Mouse (Mus musculus) cerebellum, adult 2 months (tissue): ENCODE results near the gene Nfat5. TPM values are rescaled to one million over a fixed set of nuclear protein-coding genes. Genes with fewer than 3 reads are reported as not detected.

Experiments
- DNase-seq, 2 experiments: peaks; one replicate each; pipeline ENCODE4 v3.0.0; 2021
- H3K27ac ChIP-seq: fragments of 200-500 bp; 2 replicates; pipeline ENCODE4 v1.5.1; 2012; ENCODE audit warnings: low read length, control low read depth, inconsistent platforms; ENCODE audit not compliant: insufficient read depth
- H3K27me3 ChIP-seq: fragments of 200-500 bp; 2 replicates; pipeline ENCODE4 v1.6.1; 2012; ENCODE audit warnings: inconsistent platforms, mild to moderate bottlenecking, low read length, moderate library complexity; ENCODE audit not compliant: control insufficient read depth, insufficient read depth
- H3K4me1 ChIP-seq: fragments of 200-500 bp; 2 replicates; pipeline ENCODE4 v1.6.1; 2011; ENCODE audit warnings: low read length; ENCODE audit not compliant: control insufficient read depth, insufficient read depth
- H3K4me3 ChIP-seq: fragments of 200-500 bp; replicated peaks from 2 replicates; pipeline ENCODE3; 2011; ENCODE audit warnings: mild to moderate bottlenecking, low read depth, low read length, control low read depth; ENCODE audit not compliant: insufficient read depth
- CTCF ChIP-seq: fragments of 200-500 bp; IDR thresholded peaks from 2 replicates; pipeline ENCODE4 v1.5.1; 2011; ENCODE audit warnings: low read depth, mild to moderate bottlenecking, control low read depth, low read length, moderate library complexity, borderline replicate concordance; ENCODE audit not compliant: insufficient read depth
- POLR2A ChIP-seq: fragments of 200-500 bp; IDR thresholded peaks from 2 replicates; pipeline ENCODE4 v1.6.1; 2011; ENCODE audit warnings: low read length, control low read depth, borderline replicate concordance; ENCODE audit not compliant: insufficient read depth
- WGBS: fragments of 180-500 bp; shearing (Covaris S2); methylation state at CpG from one replicate; pipeline ENCODE4 v1.1.7; 2018; 5-methylcytosine and 5-hydroxymethylcytosine counted together
- polyA plus RNA-seq: library from polyadenylated mRNA; depleted of rRNA; stranded (reverse); fragments of >200 nt; gene quantifications from 2 replicates; pipeline ENCODE4 v1.2.3, GENCODE M21; 2012

Gene Nfat5
- polyA plus RNA-seq, 1 experiment, result 37.5 TPM

GRCm38 (mm10) chr8:107270751-107271150, 22.5 kb upstream of the Nfat5 start:
- no peaks in the 10 kb centered on the region for H3K4me1 ChIP-seq
- no peaks in the 10 kb centered on the region for H3K27me3 ChIP-seq
- WGBS, result 5% methylated on average over 11 of the region's 11 CpGs
- H3K4me3 ChIP-seq, result peak overlapping the region; percentile 23
- no peak for TF ChIP-seq CTCF
- no peak for TF ChIP-seq POLR2A
- DNase-seq, result peak in 1 of 2 experiments; percentile 7
- no peak overlapping the region for H3K27ac ChIP-seq

DNA sequence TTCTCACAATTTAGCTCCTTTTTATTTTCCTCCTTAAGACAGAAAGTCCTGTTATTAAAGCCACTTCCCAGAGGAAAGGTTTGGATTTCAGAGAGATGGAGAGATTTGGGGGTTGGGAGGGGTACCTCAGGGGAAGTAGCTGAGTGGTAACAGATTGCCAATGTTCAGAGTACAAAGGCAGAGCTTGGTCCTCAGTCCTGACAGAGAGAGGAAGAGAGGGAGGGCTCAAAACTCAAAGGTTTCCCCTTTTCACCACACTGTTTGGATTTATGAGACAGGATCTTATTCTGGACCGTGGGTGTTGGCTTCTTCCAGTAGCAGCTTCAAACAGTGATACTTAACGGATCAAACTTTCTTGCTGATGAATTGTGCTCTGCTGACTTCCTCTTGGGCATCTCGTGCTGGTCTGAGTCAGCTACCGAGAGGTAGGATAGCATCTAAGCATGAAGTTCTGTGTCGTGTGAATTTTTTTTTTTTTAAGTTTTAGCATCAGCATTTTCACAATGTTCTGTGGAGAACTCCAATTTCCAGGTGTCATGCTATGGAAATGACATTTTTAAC, 15.9 kb upstream of the Nfat5 start:
- TF ChIP-seq POLR2A, result no peak
- no peak for TF ChIP-seq CTCF
- H3K27ac ChIP-seq, result no peak overlapping the region
- H3K4me3 ChIP-seq, result no peak overlapping the region
- no peaks in the 10 kb centered on the region for H3K27me3 ChIP-seq
- 81% methylated on average over 5 of the region's 5 CpGs for WGBS
- no peaks in the 10 kb centered on the region for H3K4me1 ChIP-seq
- DNase-seq, result no peak

- 80% methylated on average over 1 of the region's 1 CpGs for WGBS
- Histone ChIP-seq H3K4me3 (no peak overlapping the region), H3K27me3 (no peaks in the 10 kb centered on the region), H3K27ac (no peak overlapping the region), H3K4me1 (no peaks in the 10 kb centered on the region)
- no peak for TF ChIP-seq CTCF
- no peak for TF ChIP-seq POLR2A
- no peak for DNase-seq
These were observed 14.7 kb upstream of the Nfat5 start for GRCm38 (mm10) chr8:107278571-107278970.

DNA sequence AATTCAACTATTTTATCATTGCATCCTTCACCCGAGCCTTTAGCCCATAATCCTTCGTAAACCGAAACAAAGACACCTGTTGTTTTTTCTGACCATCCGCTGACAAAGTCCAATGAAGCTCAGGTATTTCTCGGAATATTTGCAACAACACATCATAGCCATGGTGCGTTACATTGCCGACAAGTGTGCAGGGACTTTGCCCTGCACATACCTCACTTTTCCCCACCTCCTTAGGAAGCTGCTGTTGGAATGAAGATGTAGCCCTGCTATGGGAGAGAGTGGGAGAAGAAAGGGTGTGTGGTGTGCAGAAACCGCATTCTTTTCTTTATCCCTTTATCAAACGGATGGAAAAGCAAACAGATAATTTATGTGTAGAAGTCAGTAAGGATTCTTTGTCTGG, 6.6 kb upstream of the Nfat5 start:
- no peak overlapping the region for H3K27ac ChIP-seq
- 90% methylated on average over 9 of the region's 9 CpGs for WGBS
- TF ChIP-seq CTCF, result no peak
- no peak for TF ChIP-seq POLR2A
- H3K4me1 ChIP-seq, result no peaks in the 10 kb centered on the region
- no peak overlapping the region for H3K4me3 ChIP-seq
- H3K27me3 ChIP-seq, result no peaks in the 10 kb centered on the region
- DNase-seq, result no peak

DNA sequence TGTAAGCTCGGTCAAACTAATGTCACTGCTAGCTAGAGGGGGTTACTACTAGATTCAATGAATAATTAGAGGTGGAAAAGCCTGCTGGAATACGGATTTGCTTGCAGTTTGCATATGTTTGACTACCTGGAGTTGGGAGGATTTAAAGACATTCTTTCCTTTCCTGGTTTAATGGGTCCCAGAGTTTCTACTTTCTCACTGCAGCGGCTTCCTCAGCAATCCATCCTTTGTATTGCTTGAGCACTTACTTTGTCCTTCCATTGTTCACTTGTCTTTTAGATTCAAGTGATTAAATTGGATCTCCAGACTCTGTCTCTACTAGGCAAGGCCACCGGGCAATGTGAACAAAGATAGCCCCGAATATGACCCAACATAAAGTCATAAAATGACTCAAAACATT, 5.7 kb upstream of the Nfat5 start:
- TF ChIP-seq CTCF, result no peak
- TF ChIP-seq POLR2A, result no peak
- no peak overlapping the region for H3K27ac ChIP-seq
- no peaks in the 10 kb centered on the region for H3K4me1 ChIP-seq
- H3K27me3 ChIP-seq, result no peaks in the 10 kb centered on the region
- WGBS, result 74% methylated on average over 5 of the region's 5 CpGs
- no peak for DNase-seq
- no peak overlapping the region for H3K4me3 ChIP-seq

DNA sequence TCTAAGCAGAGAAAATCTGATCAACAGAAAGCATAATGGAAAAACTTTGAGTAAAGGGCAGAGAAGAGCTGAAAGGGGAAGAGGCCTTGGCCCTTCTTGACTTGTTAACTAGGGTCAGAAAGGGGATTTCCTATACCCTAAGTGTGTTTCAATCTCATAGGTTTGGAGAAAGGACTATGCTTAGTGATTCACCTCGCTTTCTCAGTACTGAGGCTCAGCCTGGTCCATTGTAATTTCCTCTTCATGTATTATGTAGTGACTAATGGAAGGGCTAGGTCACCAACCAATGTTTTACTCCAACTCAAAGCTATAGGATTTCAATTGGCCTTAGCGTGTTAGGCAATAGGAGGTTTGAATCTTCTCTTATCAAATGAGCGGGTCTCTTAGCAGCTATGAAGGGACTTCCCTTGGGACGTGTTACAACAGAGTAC, 2.1 kb upstream of the Nfat5 start:
- Histone ChIP-seq H3K27me3 (no peaks in the 10 kb centered on the region), H3K4me3 (no peak overlapping the region), H3K27ac (no peak overlapping the region), H3K4me1 (no peaks in the 10 kb centered on the region)
- TF ChIP-seq POLR2A (no peak), CTCF (no peak)
- DNase-seq, result no peak
- 91% methylated on average over 4 of the region's 4 CpGs for WGBS

GRCm38 (mm10) chr8:107292119-107292927, 947 bp upstream of the Nfat5 start:
- peak overlapping the region; percentile 82 for H3K27ac ChIP-seq
- DNase-seq, result no peak
- TF ChIP-seq CTCF, result no peak
- no peak for TF ChIP-seq POLR2A
- peak overlapping the region; percentile 85 for H3K4me3 ChIP-seq
- H3K27me3 ChIP-seq, result no peaks in the 10 kb centered on the region
- WGBS, result 70% methylated on average over 18 of the region's 18 CpGs
- no peaks in the 10 kb centered on the region for H3K4me1 ChIP-seq

DNA sequence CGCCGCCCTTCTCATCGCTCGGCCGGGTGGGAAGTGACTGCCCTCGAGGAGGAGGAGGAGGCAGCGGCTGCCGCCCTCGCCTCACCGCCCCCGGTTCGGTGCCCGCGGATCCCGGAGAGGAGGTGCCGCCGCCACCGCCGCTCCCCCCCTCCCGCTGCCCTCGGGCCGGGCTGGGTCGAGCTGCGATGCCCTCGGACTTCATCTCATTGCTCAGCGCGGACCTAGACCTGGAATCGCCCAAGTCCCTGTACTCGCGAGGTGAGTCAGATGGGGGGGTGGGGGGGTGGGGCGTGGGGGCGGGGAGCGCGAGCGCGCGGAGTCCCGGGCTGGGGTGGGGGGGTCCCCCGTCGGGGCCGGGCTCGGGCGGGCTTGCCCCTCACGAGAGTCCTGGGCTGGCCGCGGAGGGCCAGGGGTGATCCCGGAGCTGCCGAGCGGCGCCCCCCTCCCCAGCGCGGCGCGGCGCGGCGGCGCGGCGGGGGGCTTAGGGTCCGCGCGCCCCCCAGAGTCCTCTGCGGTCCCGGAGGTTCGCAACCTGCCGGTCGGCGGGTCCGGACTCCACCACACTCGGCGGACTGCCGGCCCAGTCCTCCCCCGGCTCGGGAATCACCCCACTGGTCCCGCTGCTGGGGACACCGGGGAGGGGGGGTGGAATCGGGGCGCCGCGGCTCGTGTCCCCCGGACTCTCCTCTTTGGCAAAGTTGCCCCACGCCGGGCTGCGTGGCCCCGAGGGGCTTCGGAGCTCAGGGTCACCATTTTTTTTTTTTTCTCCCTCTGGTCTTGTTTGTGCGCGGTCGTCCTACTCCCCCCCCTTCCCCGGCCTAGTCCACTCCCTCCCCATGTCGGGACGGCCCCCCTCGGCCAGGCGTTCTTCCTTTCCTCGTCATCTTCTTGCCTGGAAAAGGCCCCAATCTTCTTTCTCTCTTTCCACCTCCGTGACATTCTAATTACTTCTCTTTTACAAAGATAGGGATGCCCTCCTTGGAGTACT, 665 bp downstream of the Nfat5 start:
- no peaks in the 10 kb centered on the region for H3K27me3 ChIP-seq
- no peak for TF ChIP-seq CTCF
- no peak for TF ChIP-seq POLR2A
- H3K27ac ChIP-seq, result peak overlapping the region; percentile 73
- 2% methylated on average over 76 of the region's 98 CpGs for WGBS
- H3K4me1 ChIP-seq, result no peaks in the 10 kb centered on the region
- DNase-seq, result peak; percentile 62 to 69
- peak overlapping the region; percentile 85 for H3K4me3 ChIP-seq
